Mouse (Mus musculus) adrenal gland, adult 8-10 months (tissue): ENCODE data around the gene Art4. TPM values are rescaled to one million over a fixed set of nuclear protein-coding genes. Genes with fewer than 3 reads are reported as not detected.

Experiments
- DNase-seq: peaks from one replicate; pipeline ENCODE4 v3.0.0; 2022
- total RNA-seq, 4 experiments: library from RNA; stranded (reverse); gene quantifications; 2 replicates each; pipeline ENCODE4 v1.2.4; 2022

Gene Art4
- total RNA-seq, 4 experiments from 2014 or later = 5.3 to 7.9 (median 7.2) TPM

DNA sequence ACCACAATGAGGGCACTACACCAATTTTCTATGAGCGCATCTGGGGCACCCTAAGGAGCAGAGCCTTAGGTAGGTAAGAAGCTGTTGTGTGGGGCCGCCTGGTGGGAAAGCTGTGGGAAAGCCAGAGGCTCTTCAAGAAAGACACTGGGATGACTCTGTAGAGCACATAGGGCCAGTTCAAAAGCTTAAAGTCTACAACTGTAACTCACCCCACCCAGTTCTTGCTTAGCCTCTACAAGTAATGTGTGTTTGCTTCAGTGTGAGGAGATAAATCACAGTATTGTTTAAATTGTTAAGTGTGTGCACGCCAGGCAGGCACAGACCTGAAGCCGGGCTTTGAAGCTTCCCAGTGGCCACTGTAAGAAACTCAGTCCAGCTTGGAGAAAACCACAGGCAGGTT lies 8.6 kb upstream of the Art4 start:
- no peak for DNase-seq

DNA sequence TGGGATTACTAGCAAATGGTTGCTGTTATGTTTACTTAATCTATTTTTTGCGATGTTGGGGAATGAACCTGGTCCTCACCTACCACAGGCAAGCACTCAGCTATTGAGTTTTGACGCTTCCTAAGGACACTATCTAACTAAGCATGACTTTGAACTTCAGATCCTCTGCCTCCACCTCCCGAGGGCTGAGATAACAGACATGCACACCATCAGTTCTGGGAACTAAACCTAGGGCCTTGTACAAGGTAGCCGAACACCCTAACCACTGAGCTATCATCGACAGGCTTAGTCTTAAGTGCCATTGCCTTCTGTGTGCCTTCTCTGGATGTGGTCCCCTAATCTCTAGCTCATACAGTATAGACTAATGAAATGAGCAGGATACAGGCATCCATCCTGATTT lies 7.8 kb upstream of the Art4 start:
- no peak for DNase-seq

DNA sequence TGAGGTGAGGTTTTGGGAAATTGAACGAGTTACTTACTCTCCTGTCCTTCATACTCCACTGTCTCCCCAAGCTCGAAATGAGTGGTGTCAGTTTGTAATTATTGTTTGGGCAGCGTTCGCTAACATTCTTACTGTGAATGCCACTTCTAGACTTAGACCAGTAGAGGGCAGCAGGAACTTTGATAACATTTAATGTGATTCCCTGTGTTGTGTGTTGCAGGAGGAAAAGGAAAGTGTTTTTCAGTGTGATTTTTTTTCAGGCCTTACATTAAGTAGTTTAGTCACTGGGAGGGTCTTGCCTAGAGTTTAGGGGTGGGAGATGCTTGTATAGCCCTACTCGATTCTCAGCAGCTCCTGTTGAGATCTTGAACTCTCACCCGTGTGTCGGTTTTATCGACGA lies 3.5 kb upstream of the Art4 start:
- no peak for DNase-seq

DNA sequence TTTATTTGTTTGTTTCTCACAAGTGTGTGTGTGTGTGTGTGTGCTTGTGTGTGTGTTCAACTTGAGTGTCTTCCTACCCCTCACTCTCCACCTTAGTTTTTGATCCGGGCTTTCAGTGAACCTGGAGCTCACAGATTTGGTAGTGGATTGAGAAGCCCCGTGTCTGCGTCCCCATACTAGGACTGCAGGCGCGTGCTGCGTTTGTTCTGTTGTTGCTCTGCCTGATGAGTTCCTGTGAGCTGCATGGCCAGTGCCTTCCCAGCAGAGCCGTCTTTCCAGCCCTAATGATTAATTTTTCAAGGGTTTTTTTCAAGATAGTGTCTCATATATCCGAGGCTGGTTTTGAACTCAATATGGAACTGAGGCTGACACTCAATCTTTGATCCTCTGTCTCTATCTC lies 887 bp upstream of the Art4 start:
- DNase-seq = no peak

DNA sequence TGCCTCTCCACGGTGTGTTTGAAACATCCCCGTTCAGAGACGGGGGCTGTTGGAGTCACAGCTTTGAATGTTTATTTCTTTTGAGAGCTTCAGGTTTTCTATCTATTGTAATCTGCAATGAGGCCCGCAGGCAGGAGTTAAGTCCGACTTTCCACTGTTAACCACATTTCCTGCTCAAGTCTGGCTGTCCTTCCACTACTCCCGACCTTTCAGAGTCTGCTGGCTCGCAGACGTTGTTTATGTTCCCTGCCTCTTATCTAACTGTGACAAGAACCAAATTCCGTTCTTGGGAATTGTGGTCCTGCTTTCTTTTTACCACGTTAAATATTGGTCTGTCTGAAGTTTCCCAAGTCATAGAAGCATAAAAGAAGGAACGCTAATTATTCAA lies 334 bp upstream of the Art4 start:
- peak; percentile 26 for DNase-seq

DNA sequence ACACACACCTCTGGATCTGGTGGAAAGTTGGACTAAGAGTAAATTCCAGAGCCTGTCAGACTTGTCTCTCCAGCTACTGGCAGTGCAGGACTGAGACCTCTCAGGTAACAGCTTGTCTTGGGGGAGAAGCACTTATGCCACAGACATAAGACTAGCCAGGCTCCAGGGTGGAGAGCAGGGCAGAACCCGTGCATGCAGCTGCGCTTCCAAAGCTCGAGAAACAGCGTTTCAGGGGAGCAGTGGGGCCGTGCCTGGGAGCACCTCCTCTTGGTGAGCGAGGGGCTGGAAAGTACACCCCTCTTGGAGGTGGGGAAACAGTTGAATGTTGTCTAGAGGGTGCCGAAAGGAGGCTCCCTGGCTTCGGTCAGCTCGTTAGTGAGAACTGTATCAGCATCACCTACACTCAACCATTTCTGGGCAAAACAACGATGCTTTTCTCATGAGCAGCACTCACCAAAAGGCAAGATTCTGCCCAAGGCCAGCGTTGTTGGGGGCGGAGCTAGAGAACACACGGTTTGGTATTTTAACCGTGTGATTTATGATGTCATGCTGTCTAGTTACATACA lies 1.4 kb downstream of the Art4 start:
- peak; percentile 26 for DNase-seq

DNA sequence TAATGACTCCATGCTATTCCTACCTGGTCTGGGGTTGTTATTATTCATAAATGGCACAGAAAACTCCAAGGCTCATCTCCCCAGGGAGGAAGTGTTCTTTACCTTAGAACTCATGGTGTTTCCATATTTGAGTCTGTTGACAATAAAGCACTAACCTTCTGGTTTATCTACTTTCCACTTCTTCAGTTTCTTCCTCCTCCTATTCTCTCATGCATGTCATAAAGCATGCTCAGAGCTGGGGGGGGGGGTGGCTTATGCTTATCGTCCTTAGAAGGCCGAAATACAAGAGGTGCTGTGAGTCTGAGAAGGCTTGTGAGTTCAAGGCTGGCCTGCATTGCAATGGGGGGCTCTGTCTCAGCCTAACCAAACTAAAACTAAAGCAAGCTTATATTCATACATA lies 2.4 kb downstream of the Art4 start:
- no peak for DNase-seq

DNA sequence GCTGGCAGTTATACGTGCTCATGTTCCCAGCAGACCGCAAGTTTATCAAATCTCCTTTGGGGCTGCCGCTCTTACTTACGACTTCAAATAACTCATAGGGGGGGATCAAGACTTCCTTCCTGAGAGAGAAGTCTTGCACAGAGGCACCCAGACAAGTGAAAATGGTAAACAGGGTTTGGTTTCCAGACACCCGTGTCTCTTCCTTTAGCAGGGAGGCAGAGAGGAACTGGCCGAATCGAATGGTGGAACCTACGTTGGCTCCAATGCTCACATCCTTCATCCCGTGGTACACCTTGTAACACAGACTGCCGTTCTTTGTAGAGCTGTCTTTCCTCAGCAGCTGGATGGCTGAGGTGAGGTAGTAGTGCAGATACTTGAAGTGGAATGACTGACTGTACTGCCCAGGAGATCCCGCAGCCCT lies 3.2 kb downstream of the Art4 start:
- DNase-seq = no peak

DNA sequence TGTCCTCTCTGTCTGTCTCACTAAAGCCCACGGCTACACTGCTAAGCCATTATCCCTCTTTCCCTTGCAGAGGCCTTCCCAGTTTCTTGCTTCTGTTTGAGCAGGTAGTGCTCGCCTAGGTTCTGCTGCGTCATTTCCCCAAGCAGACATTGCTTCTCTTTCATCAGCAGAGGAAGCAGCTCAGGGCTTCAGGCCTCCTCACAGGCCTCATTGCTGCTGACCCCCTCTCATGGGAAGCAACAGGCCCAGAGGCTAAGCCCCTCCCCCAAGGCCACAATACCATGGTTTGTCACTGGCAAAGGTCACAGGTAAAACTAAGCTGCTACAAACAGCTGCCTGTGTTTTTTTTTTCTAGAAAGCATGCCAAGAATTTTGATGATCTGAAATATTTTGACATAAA lies 4.8 kb downstream of the Art4 start:
- no peak for DNase-seq

DNA sequence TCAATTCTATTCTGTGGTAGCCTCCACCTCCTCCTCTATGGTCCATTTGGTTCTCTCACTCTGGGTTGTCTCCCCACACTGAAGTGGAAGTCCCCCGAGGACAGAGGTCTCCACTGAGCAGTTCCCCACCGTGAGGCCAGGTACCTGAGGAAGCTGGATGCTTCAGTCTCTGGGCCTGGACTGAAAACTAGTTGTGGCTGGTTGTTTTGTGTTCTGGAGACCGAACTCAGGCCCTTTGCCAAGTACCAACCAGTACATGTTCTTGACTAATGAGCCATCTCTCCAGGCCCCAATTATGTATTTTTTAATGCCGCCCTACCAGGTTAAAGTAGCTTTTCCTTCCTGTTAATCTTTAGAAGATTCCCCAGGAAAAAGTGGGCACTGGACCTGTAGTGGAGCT lies 5.2 kb downstream of the Art4 start:
- DNase-seq = no peak

DNA sequence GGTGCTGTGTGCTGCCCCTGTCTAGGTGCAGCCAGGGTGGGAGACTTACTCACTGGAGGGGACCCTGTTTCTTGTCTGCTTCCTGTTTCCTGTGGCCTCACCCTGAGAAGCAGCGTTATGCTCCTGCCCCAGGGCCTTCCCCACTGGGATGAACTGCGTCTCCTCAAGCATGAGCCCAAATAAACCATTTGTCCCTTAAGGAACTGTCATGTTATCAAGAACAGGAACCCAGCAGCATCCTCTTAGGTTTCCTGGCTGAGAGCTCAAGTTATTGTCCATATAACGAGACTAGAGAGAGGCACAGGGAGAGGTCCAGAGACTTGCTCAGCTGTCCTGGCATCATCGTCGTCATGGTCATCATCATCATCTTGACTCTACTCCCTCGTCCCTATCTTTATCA lies 7.3 kb downstream of the Art4 start:
- no peak for DNase-seq

DNA sequence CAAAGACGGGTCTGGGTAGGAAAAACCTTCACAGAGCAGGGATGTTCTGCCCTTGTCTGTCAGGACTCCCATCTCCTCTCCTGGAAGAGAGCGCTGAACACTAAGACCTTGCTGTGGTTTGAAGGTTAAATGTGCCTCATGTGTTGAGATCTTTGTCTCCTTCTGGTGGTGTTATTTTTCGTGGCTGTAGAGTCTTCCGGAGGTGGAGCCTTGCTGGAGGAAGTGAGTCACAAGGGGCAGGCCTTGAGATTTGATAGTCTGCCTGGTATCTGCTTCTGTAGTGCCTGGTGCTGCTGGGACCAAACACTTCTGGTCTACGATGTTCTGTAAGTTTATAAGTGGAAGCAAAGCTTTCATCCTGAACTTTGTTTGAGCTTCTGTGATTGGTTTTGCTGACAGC lies 8.6 kb downstream of the Art4 start:
- DNase-seq = no peak

DNA sequence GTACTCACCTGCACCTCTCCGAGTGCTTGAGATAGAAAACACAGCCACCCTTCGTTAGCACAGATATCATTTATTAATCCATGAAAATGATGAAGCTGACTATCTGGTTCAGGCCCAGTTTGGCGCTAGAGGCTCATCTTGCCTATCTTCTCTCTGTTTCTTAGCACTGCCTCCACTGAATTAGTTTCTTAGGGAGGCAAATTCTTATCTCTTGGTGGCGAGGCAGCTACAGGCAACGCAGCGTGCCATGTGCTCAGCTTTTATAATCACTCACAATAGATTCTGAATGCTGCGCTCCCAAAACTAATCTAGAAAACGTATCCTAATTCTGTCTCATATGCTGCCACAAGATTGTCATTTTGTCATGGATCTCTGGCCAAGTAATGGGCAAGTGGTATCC lies 9.1 kb downstream of the Art4 start:
- no peak for DNase-seq

DNA sequence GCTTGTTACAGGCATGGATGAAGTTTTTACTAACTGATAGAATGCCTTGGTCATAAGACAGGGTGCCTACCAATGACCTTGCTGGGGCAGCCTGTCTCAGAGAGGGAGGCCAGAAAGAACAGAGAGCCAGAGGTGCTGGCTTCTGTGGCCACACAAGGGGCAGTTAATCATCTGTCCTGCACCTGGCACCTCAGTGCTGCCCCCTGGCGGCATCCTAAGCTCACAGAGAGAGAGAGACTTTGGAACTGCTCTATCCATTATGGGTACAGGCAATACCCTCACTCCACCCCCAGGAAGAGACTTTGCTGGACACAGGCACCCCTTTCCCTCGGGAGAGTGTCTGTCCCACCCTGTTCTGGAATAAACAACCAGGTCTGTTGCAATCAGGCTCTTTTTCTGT lies 9.7 kb downstream of the Art4 start:
- no peak for DNase-seq

DNA sequence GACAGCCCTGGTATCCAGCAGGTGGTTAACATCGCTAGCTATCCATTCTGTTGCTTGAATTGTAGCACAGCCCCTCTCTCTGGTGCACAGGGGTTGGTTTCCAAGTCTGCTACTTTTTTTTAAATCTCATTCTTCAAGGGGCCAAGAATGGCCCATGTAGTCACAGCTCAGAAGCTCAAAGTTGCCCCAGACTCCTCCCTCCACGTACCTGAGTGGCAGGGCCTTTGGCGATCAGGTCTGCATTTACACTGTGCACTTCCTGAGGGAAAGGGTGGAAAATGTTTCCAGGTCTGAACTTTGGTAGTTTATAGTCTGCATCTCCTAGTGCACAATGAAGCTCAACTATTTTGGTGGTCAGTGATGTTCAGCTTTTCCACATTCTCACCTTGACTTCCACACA lies 10.3 kb downstream of the Art4 start:
- no peak for DNase-seq

DNA sequence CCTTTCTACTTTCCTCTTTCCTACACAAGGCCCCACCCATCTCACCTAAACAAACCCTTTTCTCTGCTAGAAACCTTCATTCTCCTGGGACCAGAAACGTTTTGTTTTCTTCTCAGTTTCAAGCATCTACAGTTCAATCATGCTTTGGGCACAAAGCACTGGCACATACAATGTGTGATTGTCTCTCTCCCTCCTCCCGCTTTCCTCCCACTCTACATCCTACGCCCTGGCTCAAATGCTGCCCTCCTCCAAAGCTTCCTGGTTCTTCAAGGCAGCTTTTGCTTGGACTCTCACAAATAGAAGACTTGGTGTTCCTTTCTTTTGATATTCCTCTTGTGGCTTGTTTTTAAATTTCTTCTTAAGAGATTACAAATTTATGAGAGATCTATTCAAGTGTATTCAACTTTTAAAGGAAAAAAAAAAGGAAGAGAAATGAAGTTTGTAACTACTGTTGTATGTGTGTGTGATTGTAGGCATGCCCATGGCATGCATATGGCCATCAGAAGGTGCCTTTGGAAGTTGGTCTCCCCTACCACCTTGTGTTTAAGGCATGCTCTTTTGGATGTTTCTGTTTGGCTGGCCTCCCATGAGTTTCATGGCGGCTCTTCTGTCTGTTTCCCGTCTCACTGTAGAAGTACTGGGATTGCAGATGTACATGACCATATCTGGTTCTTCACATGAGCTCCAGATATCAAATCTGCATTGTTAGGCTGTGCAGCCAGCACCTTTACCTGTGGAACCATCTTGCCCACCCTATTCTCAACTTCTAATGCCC lies 11.6 kb downstream of the Art4 start:
- DNase-seq = no peak

DNA sequence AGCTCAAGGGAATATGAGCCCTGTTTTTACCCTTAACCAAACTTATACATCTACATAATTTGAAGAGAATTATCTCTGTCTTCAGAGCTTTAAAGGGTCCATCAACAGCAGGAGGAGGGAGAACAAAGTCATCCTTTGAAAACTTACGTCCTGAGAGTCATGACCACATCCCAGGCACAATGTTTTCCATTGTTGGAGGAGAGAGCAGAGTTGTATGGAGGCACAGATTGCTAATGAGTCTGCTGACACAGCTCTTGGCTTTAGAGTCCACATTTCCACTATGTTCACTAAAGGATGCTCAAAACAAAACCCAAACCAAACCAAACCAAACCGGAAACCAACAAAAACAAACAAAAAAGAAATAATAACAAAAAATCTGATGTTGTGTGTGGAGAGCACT lies 12.6 kb downstream of the Art4 start:
- no peak for DNase-seq

DNA sequence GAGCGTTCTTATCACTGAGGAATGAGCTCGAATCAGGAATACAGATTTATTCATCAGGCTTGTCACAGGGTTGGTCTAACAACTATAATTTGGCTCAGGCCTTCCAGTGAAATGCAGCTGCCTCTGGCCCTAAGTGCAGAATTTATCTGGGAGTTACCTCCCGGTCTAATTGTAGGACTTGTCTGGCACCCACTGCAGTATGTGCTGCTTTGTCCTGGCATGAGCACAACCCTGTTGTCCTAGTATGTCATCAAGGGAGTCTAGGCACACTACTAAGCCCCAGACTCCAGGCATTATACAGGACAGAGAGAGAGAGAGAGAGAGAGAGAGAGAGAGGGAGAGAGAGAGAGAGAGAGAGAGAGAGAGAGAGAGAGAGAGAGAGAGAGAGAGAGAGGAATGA lies 20.2 kb downstream of the Art4 start:
- no peak for DNase-seq

DNA sequence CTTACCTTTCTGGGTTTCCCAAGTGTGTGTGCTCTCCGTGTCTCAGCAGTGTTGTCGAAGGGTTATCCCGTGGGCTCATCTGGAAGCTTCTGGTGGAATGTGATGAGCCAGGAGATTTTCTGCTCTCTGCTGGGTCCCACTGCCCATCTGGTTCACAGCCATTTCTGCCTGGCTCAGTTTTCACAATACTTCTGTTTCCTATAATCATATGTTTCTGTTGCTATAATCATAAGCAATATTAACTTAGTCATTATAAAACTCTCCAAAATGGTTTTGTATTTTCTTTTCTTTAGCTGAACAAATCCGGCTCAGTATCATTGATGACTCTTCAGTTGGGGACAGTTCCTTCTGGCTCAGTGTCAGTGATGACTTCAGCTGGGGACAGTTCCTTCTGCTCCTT lies 22.2 kb downstream of the Art4 start, which contains the start of gene Smco3:
TSS of gene Smco3 (minus strand) at position 101 of the 400 bp plus-strand sequence.
- no peak for DNase-seq

DNA sequence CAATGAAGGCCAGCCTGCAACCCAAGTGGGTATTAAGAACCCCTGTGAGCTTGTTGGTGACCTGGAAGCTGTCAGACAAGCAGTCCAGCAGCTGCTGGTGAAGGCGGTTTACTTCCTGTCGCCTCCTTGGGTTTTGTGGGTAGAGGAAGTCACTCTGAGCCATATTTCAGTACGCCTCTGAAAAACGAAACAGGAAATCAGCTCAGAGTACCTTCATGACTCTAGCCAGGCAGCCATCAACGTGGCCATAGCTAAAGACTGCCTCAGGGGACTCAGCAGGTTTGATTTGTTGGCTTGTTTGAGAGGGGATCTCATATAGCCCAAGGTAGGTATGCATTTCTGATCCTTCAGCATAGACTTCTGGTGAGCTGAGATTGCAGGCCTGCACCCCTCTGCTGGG lies 25.8 kb downstream of the Art4 start:
- no peak for DNase-seq

DNA sequence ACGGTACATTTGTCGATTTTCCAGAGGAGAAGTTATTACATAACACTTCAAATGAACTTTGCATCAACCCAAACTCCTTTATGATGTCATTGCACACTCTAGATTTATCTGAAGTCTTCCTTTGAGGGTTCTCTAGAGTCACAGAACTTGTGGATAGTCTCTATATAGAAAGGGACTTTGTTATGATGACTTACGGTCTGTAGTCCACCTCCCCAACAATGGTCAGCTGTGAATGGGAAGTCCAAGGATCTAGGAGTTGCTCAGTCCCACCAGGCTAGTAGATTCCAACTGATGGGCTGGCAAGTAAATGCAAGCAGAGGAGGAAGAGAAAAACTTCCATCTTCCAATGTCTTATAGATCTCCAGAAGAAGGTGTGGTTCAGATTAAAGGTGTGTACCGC lies 28.9 kb downstream of the Art4 start:
- no peak for DNase-seq

DNA sequence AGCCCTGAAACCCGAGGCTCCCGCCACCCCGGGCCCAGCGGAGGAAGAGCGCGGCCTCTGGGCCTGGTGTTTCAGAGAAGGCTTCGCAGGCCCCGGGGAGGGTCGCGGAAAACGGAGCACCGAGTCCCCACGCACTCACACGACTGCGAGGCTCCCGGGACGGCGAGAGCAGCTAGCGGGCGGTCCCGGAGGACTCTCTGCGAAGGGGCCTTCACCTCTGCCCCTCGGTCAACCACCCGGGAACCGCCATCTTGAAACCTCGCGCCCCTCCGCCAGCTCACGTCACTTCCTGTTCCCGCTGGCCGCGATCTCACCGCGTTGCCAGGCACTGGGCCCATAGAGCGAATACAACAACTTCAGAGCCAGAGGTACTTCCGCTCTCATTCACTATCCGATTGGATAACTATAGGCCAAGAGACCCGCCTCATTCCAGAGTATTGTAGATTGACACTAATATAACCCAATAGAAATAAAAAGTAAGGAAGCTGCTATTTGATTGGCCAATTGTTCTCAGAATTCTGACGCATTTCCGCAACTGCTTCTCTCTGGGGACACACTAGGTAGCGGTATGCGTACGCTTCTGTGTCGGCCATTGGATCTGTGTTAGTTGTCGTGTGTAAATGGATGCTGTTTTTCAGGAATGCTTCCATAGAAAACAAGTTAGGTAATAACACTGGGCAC lies 29.5 kb downstream of the Art4 start, which contains the start of gene Wbp11:
TSS of gene Wbp11 (minus strand) at position 353 of the 681 bp plus-strand sequence.
- DNase-seq = peak; percentile 96

DNA sequence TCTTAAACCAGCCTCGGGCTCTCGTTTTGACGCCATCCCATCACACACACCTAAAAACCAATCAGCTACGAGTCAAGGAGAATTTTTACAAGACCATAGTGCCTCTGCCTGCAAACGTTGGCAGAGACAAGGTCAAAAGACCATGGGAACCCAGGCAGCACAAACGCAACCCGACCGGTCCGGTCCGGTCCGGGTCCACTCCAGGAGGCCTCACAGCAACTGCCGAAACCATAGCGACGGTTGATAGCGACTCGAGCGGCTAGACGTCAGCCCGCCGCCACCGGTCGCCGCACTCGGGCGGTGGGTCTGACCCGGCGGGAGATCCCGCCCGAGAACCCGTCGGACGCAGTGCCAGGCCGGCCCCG lies 30.0 kb downstream of the Art4 start, which contains the start of gene BC049715:
TSS of gene BC049715 (plus strand) at position 111 of the 365 bp plus-strand sequence.
- no peak for DNase-seq

DNA sequence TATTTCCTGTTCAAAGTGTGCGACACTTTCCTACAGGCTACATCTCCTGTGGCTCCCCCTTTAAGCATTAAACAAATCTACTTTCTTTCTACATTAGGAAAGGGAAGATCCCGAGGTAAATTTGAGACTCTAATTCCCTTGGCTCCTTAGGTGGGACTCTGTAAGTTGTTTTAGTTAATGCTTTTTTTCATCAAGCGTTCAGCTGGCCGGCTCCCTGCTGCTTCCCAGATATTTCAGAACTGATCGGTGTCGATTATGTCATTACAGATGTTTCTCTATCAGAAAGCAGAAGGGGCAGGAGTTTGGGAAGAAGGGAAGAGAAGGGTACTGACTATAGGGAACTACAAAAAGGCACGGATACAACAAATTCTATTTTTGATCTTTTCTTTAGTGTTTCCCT lies 30.4 kb downstream of the Art4 start:
- no peak for DNase-seq
